Mouse (Mus musculus): ENCODE measurements around the gene Jade1.

Gene Jade1

GRCm38 (mm10) chr3:41552777-41553548, 2.6 kb upstream of the Jade1 start:
- DNase-seq, result no peak

GRCm38 (mm10) chr3:41553681-41554080, 1.9 kb upstream of the Jade1 start:
- DNase-seq, result no peak

- no peak for DNase-seq
These were observed 753 bp upstream of the Jade1 start for GRCm38 (mm10) chr3:41554480-41555475.

GRCm38 (mm10) chr3:41556451-41557266, 1.1 kb downstream of the Jade1 start:
- DNase-seq, result no peak

GRCm38 (mm10) chr3:41557267-41557995, 1.9 kb downstream of the Jade1 start:
- no peak for DNase-seq

GRCm38 (mm10) chr3:41560489-41560888, 5.0 kb downstream of the Jade1 start:
- DNase-seq, result no peak

GRCm38 (mm10) chr3:41561787-41562186, 6.3 kb downstream of the Jade1 start:
- no peak for DNase-seq

- DNase-seq, result peak; percentile 71
These were observed 7.8 kb downstream of the Jade1 start for GRCm38 (mm10) chr3:41563211-41563931.

GRCm38 (mm10) chr3:41563997-41564396, 8.5 kb downstream of the Jade1 start:
- DNase-seq, result no peak

GRCm38 (mm10) chr3:41564471-41565213, 9.1 kb downstream of the Jade1 start:
- DNase-seq, result peak; percentile 73

GRCm38 (mm10) chr3:41565410-41565823, 9.9 kb downstream of the Jade1 start:
- DNase-seq, result peak; percentile 80

- DNase-seq, result peak; percentile 76
These were observed 10.4 kb downstream of the Jade1 start for GRCm38 (mm10) chr3:41565955-41566354.

GRCm38 (mm10) chr3:41569943-41570342, 14.4 kb downstream of the Jade1 start:
- no peak for DNase-seq

- DNase-seq, result no peak
These were observed 16.6 kb downstream of the Jade1 start for GRCm38 (mm10) chr3:41572131-41572530.

- DNase-seq, result no peak
These were observed 17.4 kb downstream of the Jade1 start for GRCm38 (mm10) chr3:41572968-41573367.

- DNase-seq, result no peak
These were observed 18.7 kb downstream of the Jade1 start for GRCm38 (mm10) chr3:41574208-41574607.

GRCm38 (mm10) chr3:41574720-41575435, 19.3 kb downstream of the Jade1 start:
- DNase-seq, result no peak

GRCm38 (mm10) chr3:41575971-41576370, 20.4 kb downstream of the Jade1 start:
- no peak for DNase-seq

GRCm38 (mm10) chr3:41577240-41577639, 21.7 kb downstream of the Jade1 start:
- no peak for DNase-seq

GRCm38 (mm10) chr3:41579873-41580272, 24.3 kb downstream of the Jade1 start:
- DNase-seq, result no peak
